In the genomic region with DNA sequence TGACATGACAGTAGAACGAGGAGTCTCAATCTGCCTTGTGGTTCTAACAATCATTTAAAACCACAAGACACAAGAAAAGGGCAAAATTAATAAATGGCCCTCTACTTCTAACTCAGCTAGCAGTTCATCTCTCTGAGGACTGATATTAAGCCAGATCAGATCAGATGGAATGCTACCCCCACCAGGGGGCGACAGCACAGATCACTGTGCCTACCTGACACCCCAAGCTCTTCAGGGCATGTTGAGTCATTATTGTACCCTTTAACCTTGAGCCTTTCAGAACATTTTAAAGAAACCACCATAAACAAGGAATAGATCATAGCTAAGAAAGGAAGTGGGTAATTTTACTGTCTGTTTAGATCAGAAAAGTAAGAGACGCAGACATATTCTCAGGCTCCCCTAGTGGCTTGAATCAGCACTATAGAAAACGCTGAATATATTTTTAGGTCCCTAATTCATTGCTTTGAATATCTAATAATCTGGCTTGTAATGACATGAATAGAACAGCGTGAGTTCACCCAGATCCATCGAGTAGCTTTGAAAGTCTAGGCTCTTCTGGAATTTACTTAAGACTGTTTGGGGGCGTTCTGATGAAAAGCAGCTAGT, we compare ENCODE assay signal across 8 mouse cellular contexts.
DNase-seq lines count a peak whose midpoint lies in the region; ATAC-seq lines count a peak whose summit lies in the region.

No protein-coding gene starts in this region.

- DNase-seq in adrenal gland, adult (ENCODE audit: inconsistent age in 2 of 2, low spot score in 1 of 2): peak; percentile 27 to 77
- no peak for DNase-seq in adrenal gland, postnatal 4 days (ENCODE audit: low spot score in 2 of 2)
- DNase-seq in layer of hippocampus, adult 9-11 months: peak; percentile 31
- DNase-seq in layer of hippocampus, postnatal 36 days: no peak
- DNase-seq in adrenal gland, postnatal 36 days: peak; percentile 48 to 73
- peak; percentile 61 for DNase-seq in retina, embryonic 14.5 days (ENCODE audit: low spot score)
- no peak for DNase-seq in right cerebral cortex, postnatal 25 days

- ATAC-seq in inflammation-experienced regulatory T-cells, adult 6 months: peak; percentile 90

Comparison
In these comparisons a context has a peak if more than half of its experiments do, and no peak if none do; other contexts are left out.
1. DNase-seq: peak in adrenal gland, adult (2 of 2), layer of hippocampus, adult 9-11 months (single experiment), adrenal gland, postnatal 36 days (2 of 2) and retina, embryonic 14.5 days (single experiment); none in adrenal gland, postnatal 4 days (0 of 2), layer of hippocampus, postnatal 36 days (0 of 2) and right cerebral cortex, postnatal 25 days (single experiment).